Mouse (Mus musculus) stomach, embryonic 15.5 days (tissue): Measurements from ENCODE around the gene Lrfn4. TPM values are rescaled to one million over a fixed set of nuclear protein-coding genes. Genes with fewer than 3 reads are reported as not detected.

Experiments used
- ATAC-seq: fragments of 200-750 bp; cut with Nextera tagmentation; 2 replicates; pipeline ENCODE4 v1.8.0; 2017; ENCODE audit warnings: low read depth, moderate number of reproducible peaks, moderate TSS enrichment; ENCODE audit not compliant: insufficient read depth, low FRiP score
- H3K27ac ChIP-seq: fragments of 300-500 bp; sonication (generic); 2 replicates; pipeline ENCODE4 v1.5.1; 2015; ENCODE audit warnings: mild to moderate bottlenecking, inconsistent platforms
- H3K27me3 ChIP-seq: fragments of 300-500 bp; sonication (generic); replicated peaks from 2 replicates; pipeline ENCODE4 v1.6.1; 2015; ENCODE audit warnings: inconsistent platforms
- H3K36me3 ChIP-seq: fragments of 300-500 bp; sonication (generic); 2 replicates; pipeline ENCODE4 v1.6.1; 2015; ENCODE audit warnings: inconsistent platforms
- H3K4me1 ChIP-seq: fragments of 300-500 bp; sonication (generic); 2 replicates; pipeline ENCODE4 v1.6.1; 2015; ENCODE audit warnings: inconsistent platforms
- H3K4me2 ChIP-seq: fragments of 300-500 bp; sonication (generic); 2 replicates; pipeline ENCODE4 v1.6.1; 2015; ENCODE audit warnings: mild to moderate bottlenecking, inconsistent platforms
- H3K4me3 ChIP-seq: fragments of 300-500 bp; sonication (generic); replicated peaks from 2 replicates; pipeline ENCODE4 v1.5.1; 2015; ENCODE audit warnings: inconsistent platforms
- H3K9ac ChIP-seq: fragments of 300-500 bp; sonication (generic); 2 replicates; pipeline ENCODE4 v1.6.1; 2015; ENCODE audit warnings: inconsistent platforms
- H3K9me3 ChIP-seq: fragments of 300-500 bp; sonication (generic); 2 replicates; pipeline ENCODE4 v1.6.1; 2016; ENCODE audit warnings: inconsistent platforms
- WGBS: fragments of 180-500 bp; shearing (Covaris S2); methylation state at CpG from one replicate; pipeline ENCODE4 v1.1.7; 2015; 5-methylcytosine and 5-hydroxymethylcytosine counted together
- polyA plus RNA-seq: library from polyadenylated mRNA; unstranded; fragments of >200 nt; fragmentation: Nextera tagmentation; extraction: Ambion mirVana; gene quantifications from 2 replicates; pipeline ENCODE4 v1.2.1, GENCODE M21; 2015

Lrfn4 gene
- polyA plus RNA-seq, 1 experiment from 2014 or later = 6.1 TPM

DNA sequence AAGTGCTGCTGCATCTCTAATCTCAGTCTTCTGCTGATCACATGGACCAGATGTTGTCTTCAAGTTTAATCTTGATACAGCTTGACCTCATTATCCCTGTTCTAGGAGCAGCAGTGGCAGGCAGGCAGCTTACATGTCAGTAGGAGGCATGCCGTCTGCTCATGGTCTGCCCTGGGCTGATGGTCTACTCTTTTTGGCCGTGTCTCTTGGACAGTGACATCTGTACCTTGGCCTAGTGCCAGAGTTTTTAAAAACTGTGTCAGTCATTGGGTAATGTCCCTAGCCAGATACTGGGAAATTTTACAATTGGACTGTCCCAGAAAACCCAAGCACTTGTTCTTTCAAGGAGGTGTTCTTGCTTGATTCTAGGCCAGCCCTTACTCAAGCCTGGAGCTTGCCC is 36.7 kb downstream of the Lrfn4 start:
- no peaks in the 10 kb centered on the region for H3K27me3 ChIP-seq
- H3K4me2 ChIP-seq = no peak overlapping the region
- H3K4me3 ChIP-seq = no peak overlapping the region
- ATAC-seq = no peak
- H3K27ac ChIP-seq = no peak overlapping the region
- 62% methylated on average over 2 of the region's 2 CpGs for WGBS
- no peaks in the 10 kb centered on the region for H3K9me3 ChIP-seq
- no peak overlapping the region for H3K9ac ChIP-seq
- no peaks in the 10 kb centered on the region for H3K36me3 ChIP-seq
- H3K4me1 ChIP-seq = no peaks in the 10 kb centered on the region

DNA sequence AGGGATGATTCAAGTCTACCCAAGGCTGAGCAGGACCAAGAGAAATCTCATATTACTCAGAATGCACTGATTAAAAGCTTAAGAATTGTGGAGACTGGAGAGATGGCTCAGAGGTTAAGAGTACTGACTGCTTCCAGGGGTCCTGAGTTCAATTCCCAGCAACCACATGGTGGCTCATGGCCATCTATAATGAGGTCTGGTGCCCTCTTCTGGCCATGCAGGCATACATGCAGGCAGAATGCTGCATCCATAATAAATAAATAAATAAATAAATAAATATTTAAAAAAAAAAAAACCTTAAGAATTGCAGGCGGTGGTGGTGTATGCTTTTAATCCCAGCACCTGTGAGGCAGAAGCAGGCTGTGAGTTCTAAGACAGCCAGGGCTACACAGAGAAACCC is 42.2 kb downstream of the Lrfn4 start:
- H3K4me3 ChIP-seq = no peak overlapping the region
- H3K4me1 ChIP-seq = no peaks in the 10 kb centered on the region
- H3K9ac ChIP-seq = no peak overlapping the region
- ATAC-seq = no peak
- H3K9me3 ChIP-seq = no peaks in the 10 kb centered on the region
- H3K36me3 ChIP-seq = no peaks in the 10 kb centered on the region
- no peak overlapping the region for H3K27ac ChIP-seq
- H3K4me2 ChIP-seq = no peak overlapping the region
- 80% methylated on average over 1 of the region's 1 CpGs for WGBS
- H3K27me3 ChIP-seq = no peaks in the 10 kb centered on the region

DNA sequence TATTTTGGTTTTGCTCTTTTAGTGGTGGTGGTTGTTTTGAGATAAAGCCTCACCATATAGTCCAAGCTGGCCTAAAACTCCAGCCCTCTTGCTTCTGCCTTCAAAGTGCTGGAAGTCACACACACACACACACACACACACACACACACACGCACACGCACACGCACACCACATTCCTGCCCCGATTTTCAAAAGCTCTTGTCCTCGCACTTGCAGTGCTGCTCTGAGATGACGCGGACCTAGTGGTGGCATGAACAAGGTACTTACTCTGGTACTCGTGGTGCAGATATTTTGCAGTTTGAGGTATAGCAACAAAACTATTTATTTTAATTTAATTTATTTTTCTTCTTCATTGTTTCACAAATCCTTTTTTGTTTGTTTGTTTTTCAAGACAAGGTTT is 43.0 kb downstream of the Lrfn4 start:
- Histone ChIP-seq H3K4me1 (no peaks in the 10 kb centered on the region), H3K27me3 (no peaks in the 10 kb centered on the region), H3K9ac (no peak overlapping the region), H3K4me3 (no peak overlapping the region), H3K36me3 (no peaks in the 10 kb centered on the region), H3K9me3 (no peaks in the 10 kb centered on the region), H3K4me2 (no peak overlapping the region), H3K27ac (no peak overlapping the region)
- ATAC-seq = no peak
- WGBS = 83% methylated on average over 8 of the region's 8 CpGs

DNA sequence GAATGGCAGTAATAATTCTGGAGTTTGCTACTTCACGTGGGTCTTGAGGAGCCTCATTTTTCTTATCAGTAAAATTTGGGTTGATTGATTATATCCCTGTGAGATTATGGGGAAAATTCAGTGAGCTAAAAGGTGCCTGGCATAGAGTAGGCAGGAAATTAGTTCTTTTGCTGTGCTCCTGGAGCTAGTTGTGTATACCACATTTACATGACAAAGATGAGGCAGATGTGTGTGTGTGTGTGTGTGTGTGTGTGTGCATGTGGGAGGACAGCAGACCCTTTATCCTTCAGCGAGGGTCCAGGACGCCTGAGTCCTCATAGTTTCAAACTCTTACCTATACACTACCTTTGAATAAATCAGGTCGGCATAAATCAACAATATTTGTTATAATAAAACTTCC is 43.4 kb downstream of the Lrfn4 start:
- H3K4me1 ChIP-seq = no peaks in the 10 kb centered on the region
- WGBS = 64% methylated on average over 4 of the region's 4 CpGs
- H3K4me2 ChIP-seq = no peak overlapping the region
- ATAC-seq = no peak
- H3K4me3 ChIP-seq = no peak overlapping the region
- peak overlapping the region; percentile 44; the same call in 1 of the 2 replicates for H3K27ac ChIP-seq
- H3K27me3 ChIP-seq = no peaks in the 10 kb centered on the region
- H3K9me3 ChIP-seq = no peaks in the 10 kb centered on the region
- no peaks in the 10 kb centered on the region for H3K36me3 ChIP-seq
- H3K9ac ChIP-seq = no peak overlapping the region

DNA sequence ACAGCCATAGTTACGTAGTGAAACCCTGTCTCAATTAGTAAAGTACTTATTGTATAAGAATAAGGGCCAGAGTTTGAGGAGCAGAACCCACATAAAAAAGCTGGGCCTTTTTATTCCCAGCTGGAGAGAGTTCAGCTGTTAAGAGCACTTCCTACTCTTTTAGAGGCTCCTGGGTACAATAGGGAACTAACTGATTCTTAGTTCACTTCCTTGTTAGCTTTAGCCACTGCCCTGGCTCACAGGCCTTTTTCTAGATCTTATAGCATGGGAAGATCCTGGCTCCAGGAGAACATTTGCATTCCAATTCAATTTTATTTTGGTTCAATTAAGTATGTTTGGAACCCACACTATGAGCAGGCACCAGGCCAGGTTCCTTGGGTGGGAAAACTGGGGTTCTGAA is 43.8 kb downstream of the Lrfn4 start:
- WGBS = 82% methylated on average over 1 of the region's 1 CpGs
- H3K27ac ChIP-seq = peak overlapping the region; percentile 44; the same call in 1 of the 2 replicates
- no peak overlapping the region for H3K9ac ChIP-seq
- ATAC-seq = no peak
- no peaks in the 10 kb centered on the region for H3K36me3 ChIP-seq
- no peaks in the 10 kb centered on the region for H3K9me3 ChIP-seq
- no peak overlapping the region for H3K4me3 ChIP-seq
- no peaks in the 10 kb centered on the region for H3K4me1 ChIP-seq
- H3K4me2 ChIP-seq = no peak overlapping the region
- no peaks in the 10 kb centered on the region for H3K27me3 ChIP-seq

DNA sequence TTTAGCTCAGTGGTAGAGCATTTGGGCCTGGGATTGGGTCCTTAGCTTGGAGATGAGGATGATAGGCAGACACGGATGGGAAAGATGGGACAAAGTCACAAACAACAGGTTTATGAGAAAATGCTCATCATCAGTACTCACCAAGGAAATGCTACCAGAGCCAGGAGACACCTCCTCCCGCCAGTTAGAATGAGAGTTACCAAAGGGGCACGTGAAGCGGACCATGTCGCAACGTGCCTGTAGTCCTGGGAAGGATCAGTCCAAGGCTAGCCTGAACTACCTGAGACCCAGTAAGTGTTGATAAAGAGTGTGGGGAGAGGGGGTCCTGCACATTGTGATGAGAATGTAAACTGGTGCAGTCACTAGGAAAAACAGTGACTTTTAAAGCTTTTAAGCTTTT is 44.7 kb downstream of the Lrfn4 start:
- H3K36me3 ChIP-seq = no peaks in the 10 kb centered on the region
- 88% methylated on average over 6 of the region's 6 CpGs for WGBS
- H3K4me2 ChIP-seq = no peak overlapping the region
- no peak overlapping the region for H3K4me3 ChIP-seq
- H3K9ac ChIP-seq = no peak overlapping the region
- no peaks in the 10 kb centered on the region for H3K4me1 ChIP-seq
- H3K27ac ChIP-seq = no peak overlapping the region
- no peaks in the 10 kb centered on the region for H3K27me3 ChIP-seq
- no peaks in the 10 kb centered on the region for H3K9me3 ChIP-seq
- no peak for ATAC-seq

DNA sequence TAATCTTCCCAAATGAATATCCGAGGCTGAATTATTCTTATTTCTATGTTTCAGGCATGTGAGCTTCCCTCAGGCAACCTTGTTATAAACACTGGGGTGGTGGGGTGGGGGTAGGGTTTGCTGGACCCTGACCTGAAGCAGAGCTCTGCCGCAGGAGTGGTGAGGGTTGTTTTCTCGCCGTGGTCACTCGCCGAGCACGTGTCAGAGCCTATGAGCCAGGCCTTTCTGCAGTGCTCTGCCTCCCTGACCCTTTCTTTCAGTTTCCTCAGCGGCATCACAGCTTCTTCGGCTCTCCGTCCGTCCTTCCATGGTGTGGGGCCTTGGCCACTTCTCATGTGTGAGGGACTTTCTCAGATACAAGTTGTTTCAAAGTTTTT is 45.2 kb downstream of the Lrfn4 start:
- 73% methylated on average over 11 of the region's 11 CpGs for WGBS
- Histone ChIP-seq H3K4me2 (no peak overlapping the region), H3K27me3 (no peaks in the 10 kb centered on the region), H3K27ac (no peak overlapping the region), H3K9me3 (no peaks in the 10 kb centered on the region), H3K4me3 (no peak overlapping the region), H3K9ac (no peak overlapping the region), H3K36me3 (no peaks in the 10 kb centered on the region), H3K4me1 (no peaks in the 10 kb centered on the region)
- ATAC-seq = no peak

DNA sequence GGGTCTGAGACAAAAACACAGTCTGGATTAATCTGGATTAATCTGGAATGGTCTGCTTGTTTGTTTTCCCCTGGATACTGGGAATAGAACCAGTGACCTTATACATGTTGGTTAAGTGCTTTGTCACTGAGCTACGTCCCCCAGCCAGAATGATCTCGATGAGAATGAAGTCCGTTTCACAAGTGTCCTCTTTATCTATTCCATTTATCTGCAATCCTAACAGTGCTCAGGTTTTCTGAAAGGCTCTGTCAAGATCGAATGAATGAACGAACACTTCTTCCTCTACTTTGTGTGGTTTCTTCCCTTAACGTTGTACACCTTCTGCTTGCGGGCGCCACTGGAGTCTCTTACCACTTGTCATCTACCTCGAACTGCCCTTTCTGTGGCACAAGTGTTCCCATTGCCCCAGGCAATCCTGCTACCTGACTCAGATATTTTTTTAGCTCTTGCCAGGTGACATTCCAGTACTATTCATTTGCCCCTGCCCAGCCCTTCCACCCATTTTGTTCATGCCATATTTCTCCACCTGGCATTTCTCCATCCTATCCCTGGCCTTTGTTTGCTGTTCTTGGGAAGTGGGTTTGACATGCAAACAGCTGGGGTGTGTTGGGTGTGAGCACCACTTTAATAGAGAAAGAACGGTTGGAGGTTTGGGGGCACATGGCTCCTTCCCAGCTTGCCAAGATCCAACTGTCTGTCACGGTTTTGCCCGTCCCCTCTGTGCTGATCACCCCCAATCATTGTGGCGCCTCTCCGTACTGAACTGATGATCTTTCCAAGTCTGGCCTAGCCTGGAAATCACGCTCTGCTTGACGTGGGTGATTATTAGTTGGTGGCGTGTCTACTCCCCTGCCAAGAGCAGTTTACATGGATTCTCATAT is 45.9 kb downstream of the Lrfn4 start:
- no peaks in the 10 kb centered on the region for H3K9me3 ChIP-seq
- H3K4me3 ChIP-seq = no peak overlapping the region
- no peak for ATAC-seq
- WGBS = 70% methylated on average over 17 of the region's 17 CpGs
- no peaks in the 10 kb centered on the region for H3K36me3 ChIP-seq
- H3K4me2 ChIP-seq = no peak overlapping the region
- H3K27me3 ChIP-seq = no peaks in the 10 kb centered on the region
- no peak overlapping the region for H3K9ac ChIP-seq
- peak overlapping the region; percentile 8; the same call in 1 of the 2 replicates for H3K27ac ChIP-seq
- no peaks in the 10 kb centered on the region for H3K4me1 ChIP-seq

DNA sequence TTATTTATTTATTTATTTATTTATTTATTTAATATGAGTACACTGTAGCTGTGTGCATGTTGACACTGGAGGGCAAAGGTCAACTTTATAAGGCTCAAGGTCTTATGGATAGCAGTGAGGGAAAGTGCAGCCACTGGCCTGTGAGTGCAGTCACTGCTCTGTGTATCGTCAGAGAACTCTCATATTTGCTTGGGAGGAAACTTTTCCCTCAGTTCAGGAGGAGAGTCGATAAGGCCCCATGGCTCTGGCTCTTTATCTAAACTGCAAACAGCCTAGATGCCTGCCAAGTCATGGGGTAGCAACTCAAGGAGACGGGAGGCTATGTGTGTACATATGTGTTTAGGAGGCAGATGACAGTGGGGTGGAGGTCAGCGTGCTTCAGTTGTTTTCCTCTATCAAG is 46.6 kb downstream of the Lrfn4 start:
- no peaks in the 10 kb centered on the region for H3K36me3 ChIP-seq
- peak; percentile 93 for ATAC-seq
- H3K9me3 ChIP-seq = no peaks in the 10 kb centered on the region
- H3K4me3 ChIP-seq = no peak overlapping the region
- H3K27me3 ChIP-seq = no peaks in the 10 kb centered on the region
- no peak overlapping the region for H3K9ac ChIP-seq
- no peak overlapping the region for H3K4me2 ChIP-seq
- H3K4me1 ChIP-seq = no peaks in the 10 kb centered on the region
- H3K27ac ChIP-seq = peak overlapping the region; percentile 8; the same call in 1 of the 2 replicates
- WGBS = 48% methylated on average over 4 of the region's 4 CpGs

DNA sequence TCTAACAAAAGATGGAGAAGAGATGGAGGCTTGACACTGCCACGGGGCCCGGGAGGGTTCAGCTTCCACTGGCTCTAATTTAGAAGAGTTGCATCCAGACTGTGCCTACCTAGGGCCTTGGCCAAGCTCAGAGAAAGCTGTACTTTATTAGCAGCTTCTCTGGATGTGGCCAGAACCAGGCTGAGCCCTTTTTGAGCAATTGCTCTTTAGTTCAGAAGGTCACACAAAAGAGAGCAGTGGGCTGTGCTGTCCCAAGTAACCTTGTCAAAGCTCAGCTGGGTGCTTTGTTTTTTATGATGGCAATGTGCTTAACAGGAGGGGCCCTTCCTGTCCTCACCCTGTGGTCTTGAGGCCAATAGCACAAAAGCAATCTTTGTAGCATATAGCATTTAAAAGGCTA is 47.8 kb downstream of the Lrfn4 start:
- whole genome bisulfite sequencing = 55% methylated on average over 2 of the region's 2 CpGs
- Histone ChIP-seq H3K36me3 (no peaks in the 10 kb centered on the region), H3K4me2 (no peak overlapping the region), H3K27me3 (no peaks in the 10 kb centered on the region), H3K9me3 (no peaks in the 10 kb centered on the region), H3K9ac (no peak overlapping the region), H3K4me1 (no peaks in the 10 kb centered on the region), H3K27ac (no peak overlapping the region), H3K4me3 (no peak overlapping the region)
- ATAC-seq = no peak

DNA sequence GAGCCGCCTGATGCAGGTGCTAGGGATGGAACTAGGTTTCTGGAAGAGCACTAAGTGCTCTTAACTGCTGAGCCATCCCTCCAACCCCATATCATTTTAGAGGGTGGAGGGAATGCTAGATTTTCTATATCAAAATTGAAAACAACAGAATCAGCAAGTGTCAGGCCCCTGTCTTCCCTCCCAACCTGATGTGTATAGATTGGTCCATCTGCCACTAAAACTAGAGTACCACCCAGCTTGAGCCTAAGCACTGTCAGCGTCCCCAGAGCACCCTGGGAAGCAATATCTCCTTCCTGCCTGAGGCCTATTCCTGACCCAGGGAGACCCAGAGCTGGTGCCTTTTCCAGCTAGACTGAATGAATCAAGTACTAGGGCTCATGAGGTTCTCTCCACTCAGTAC is 48.6 kb downstream of the Lrfn4 start:
- no peak overlapping the region for H3K9ac ChIP-seq
- no peak overlapping the region for H3K27ac ChIP-seq
- H3K4me2 ChIP-seq = no peak overlapping the region
- H3K4me1 ChIP-seq = no peaks in the 10 kb centered on the region
- WGBS = 72% methylated on average over 2 of the region's 2 CpGs
- H3K27me3 ChIP-seq = no peaks in the 10 kb centered on the region
- H3K36me3 ChIP-seq = no peaks in the 10 kb centered on the region
- H3K4me3 ChIP-seq = no peak overlapping the region
- peak; percentile 63; the same call in 1 of the 2 replicates for ATAC-seq
- no peaks in the 10 kb centered on the region for H3K9me3 ChIP-seq

DNA sequence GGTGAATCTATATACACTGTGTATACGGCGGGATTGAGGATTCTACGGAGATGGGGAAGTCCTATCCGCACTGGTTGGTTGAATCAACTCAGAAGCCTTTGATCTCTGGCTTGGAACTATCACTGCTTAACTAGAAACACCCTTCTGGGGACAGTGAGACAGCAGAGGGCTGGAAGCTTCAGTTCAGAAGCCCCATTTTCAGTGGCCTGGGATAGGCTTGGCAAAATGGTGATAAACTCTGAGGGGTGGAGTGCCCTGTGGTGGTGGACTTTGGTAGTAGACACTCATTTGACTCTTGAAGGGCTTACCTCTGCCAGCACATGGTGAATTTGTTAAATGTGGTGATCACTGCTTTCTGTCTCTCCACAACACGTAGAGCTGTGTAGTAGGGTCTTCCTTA is 49.8 kb downstream of the Lrfn4 start:
- H3K9ac ChIP-seq = no peak overlapping the region
- H3K4me3 ChIP-seq = no peak overlapping the region
- H3K27me3 ChIP-seq = no peaks in the 10 kb centered on the region
- no peak overlapping the region for H3K27ac ChIP-seq
- 87% methylated on average over 5 of the region's 5 CpGs for WGBS
- H3K36me3 ChIP-seq = no peaks in the 10 kb centered on the region
- no peaks in the 10 kb centered on the region for H3K9me3 ChIP-seq
- H3K4me1 ChIP-seq = no peaks in the 10 kb centered on the region
- ATAC-seq = no peak
- no peak overlapping the region for H3K4me2 ChIP-seq
